ENCODE assay signal across 8 mouse cellular contexts in genomic region chr16:38536544-38537146, GRCm38 (mm10). TPM values are rescaled to one million over a fixed set of nuclear protein-coding genes. Genes with fewer than 3 reads are reported as not detected.
DNase-seq lines count a peak whose midpoint lies in the region; ATAC-seq and TF ChIP-seq lines count a peak whose summit lies in the region.

No protein-coding gene starts in this region.

- no peak overlapping the region for H3K4me3 ChIP-seq in liver, embryonic 13.5 days (replicated peaks)
- no peak overlapping the region for H3K4me3 ChIP-seq in olfactory bulb, adult 2 months (ENCODE audit: insufficient read depth, low read depth, low read length)

- no peak for TF ChIP-seq POLR2A in olfactory bulb, adult 2 months (IDR thresholded peaks at IDR 0.05; ENCODE audit: insufficient read depth, low read depth, low read length)

- intact Hi-C loops in gastrocnemius, postnatal 14 days (cut with DNase I; ENCODE audit: low total_unique reads): loop anchor here (5.0 kb wide), 1 partner anchor 276 kb away; no protein-coding TSS in a partner anchor

- H3K9ac ChIP-seq in liver, embryonic 13.5 days: no peak overlapping the region

- H3K36me3 ChIP-seq in liver, embryonic 13.5 days: peaks cover 50% of the 10 kb centered on the region

- ATAC-seq in liver, embryonic 13.5 days (ENCODE audit: low read depth): no peak

- peak; percentile 77 for DNase-seq in CD4-positive helper T cell, adult 2 months (ENCODE audit: low read depth, low spot score)
- peak; percentile 65 to 73 for DNase-seq in adrenal gland, adult 18-20 months (ENCODE audit: low spot score in 2 of 2)
- peak; percentile 76 for DNase-seq in embryo, embryonic 10 days (ENCODE audit: low spot score)
- peak; percentile 73 for DNase-seq in gastrocnemius, postnatal 14 days
- DNase-seq in kidney, postnatal 10 days: peak; percentile 87
- DNase-seq in liver, embryonic 13.5 days: peak; percentile 55
- DNase-seq in testis, postnatal 14 days (ENCODE audit: low spot score): peak; percentile 24

- no peak overlapping the region for H3K27ac ChIP-seq in liver, embryonic 13.5 days
- no peak overlapping the region for H3K27ac ChIP-seq in olfactory bulb, adult 2 months (ENCODE audit: insufficient read depth, low read depth, low read length)

- H3K4me1 ChIP-seq in liver, embryonic 13.5 days (replicated peaks): peaks cover 8% of the 10 kb centered on the region; the same call in 1 of the 2 replicates
- no peaks in the 10 kb centered on the region for H3K4me1 ChIP-seq in olfactory bulb, adult 2 months (ENCODE audit: control insufficient read depth, insufficient read depth, low read length)

- no peak overlapping the region for H3K4me2 ChIP-seq in liver, embryonic 13.5 days

- H3K9me3 ChIP-seq in liver, embryonic 13.5 days (replicated peaks): no peaks in the 10 kb centered on the region

- no peaks in the 10 kb centered on the region for H3K27me3 ChIP-seq in liver, embryonic 13.5 days

- WGBS in liver, embryonic 13.5 days (ENCODE audit: insufficient replicate concordance): 40% methylated on average over 8 of the region's 8 CpGs
- WGBS in olfactory bulb, adult 2 months: 19% methylated on average over 8 of the region's 8 CpGs

- peak; percentile 60 for TF ChIP-seq CTCF in olfactory bulb, adult 2 months (IDR thresholded peaks at IDR 0.05; ENCODE audit: insufficient read depth, low read depth, low read length)

RNA-seq across cellular contexts. Expression of gene Poglut1, which starts 13.4 kb away (rescaled TPM):
- 10 to 100 TPM; 27.8 to 29.3 TPM for total RNA-seq in adrenal gland, adult 18-20 months (2021)
- total RNA-seq in gastrocnemius, postnatal 14 days (2021): 1 to 10 TPM; 8.3 to 9.0 TPM
- 11.7 and 13.1 TPM in 2 replicates for polyA plus RNA-seq in liver, embryonic 13.5 days (2015; fragmentation: Nextera tagmentation; extraction: Ambion mirVana)
- polyA plus RNA-seq in olfactory bulb, adult 2 months (2012; ENCODE audit: insufficient read depth, insufficient read length, low replicate concordance, missing spikeins): not detected in 2 replicates

RNA-seq across cellular contexts. Expression of gene Timmdc1, which starts 14.2 kb away (rescaled TPM):
- total RNA-seq in adrenal gland, adult 18-20 months (2021): 10 to 100 TPM; 43.9 to 51.5 TPM
- 10 to 100 TPM; 40.7 to 45.0 TPM for total RNA-seq in gastrocnemius, postnatal 14 days (2021)
- polyA plus RNA-seq in liver, embryonic 13.5 days (2015; fragmentation: Nextera tagmentation; extraction: Ambion mirVana): 18.1 and 18.9 TPM in 2 replicates
- polyA plus RNA-seq in olfactory bulb, adult 2 months (2012; ENCODE audit: insufficient read depth, insufficient read length, low replicate concordance, missing spikeins): not detected in 2 replicates

RNA-seq across cellular contexts. Expression of gene Tmem39a, which starts 21.9 kb away (rescaled TPM):
- 10 to 100 TPM; 71.5 to 78.4 TPM for total RNA-seq in adrenal gland, adult 18-20 months (2021)
- total RNA-seq in gastrocnemius, postnatal 14 days (2021): 10 to 100 TPM; 17.3 to 19.1 TPM
- 33.8 and 37.1 TPM in 2 replicates for polyA plus RNA-seq in liver, embryonic 13.5 days (2015; fragmentation: Nextera tagmentation; extraction: Ambion mirVana)
- polyA plus RNA-seq in olfactory bulb, adult 2 months (2012; ENCODE audit: insufficient read depth, insufficient read length, low replicate concordance, missing spikeins): not detected in 2 replicates

Comparison
In these comparisons a context has a peak if more than half of its experiments do, and no peak if none do; other contexts are left out.
1. DNase-seq: peak in every context shown above with its lines; median percentile 87 in kidney, postnatal 10 days; 77 in CD4-positive helper T cell, adult 2 months; 76 in embryo, embryonic 10 days; 73 in gastrocnemius, postnatal 14 days; 69 in adrenal gland, adult 18-20 months; 55 in liver, embryonic 13.5 days; 24 in testis, postnatal 14 days.